Mouse (Mus musculus): ENCODE results near the gene Ipp.

Gene Ipp

DNA sequence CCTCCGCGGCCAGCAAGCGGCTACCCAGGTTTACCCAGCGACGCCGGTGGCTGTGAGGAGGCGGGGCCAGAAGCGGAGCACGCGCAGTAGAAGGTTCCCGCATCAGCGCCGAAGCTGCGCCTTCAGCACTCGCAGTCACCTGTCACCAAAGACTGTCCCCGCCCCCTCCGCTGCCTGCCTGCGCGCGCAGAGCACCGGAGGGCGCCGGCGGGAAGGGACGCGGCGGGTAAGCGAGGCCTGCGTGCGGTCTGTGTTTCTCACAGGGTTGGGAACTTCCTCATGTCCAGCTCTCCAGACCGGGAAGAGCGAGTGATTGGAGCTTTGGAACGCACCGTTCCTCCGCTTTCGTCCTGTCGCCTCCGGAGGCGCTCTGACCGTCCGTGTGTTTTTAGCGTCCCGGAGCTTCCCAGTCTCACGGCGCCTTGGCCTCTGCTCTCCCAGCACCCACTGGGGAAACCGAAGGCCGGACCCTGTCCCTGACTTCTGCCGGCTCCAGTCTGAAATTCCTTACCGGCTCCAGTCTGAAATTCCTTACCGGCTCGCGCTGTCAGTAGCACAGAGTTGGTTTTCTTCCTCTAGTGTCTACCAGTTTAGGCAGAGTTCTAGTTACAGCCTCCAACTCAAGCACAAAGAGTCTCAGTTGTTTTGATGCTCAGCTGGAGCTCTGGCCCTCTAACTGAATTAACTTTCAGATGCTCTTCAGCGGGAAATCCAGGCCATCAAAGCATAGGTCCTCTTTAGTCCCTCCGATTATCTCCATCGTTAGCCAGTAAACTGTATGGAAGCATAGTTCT lies at the start of gene Ipp:
Ipp (plus strand) TSS at position 125 of the 794 bp plus-strand sequence.
- DNase-seq (ENCODE audit: low spot score in 2 of 2), result peak; percentile 96

- no peak for DNase-seq (ENCODE audit: low spot score in 2 of 2)
Measured at GRCm38 (mm10) chr4:116461943-116462342, 45.4 kb upstream of the Ipp start.

- DNase-seq (ENCODE audit: low spot score in 2 of 2), result peak; percentile 18 to 28
Measured at GRCm38 (mm10) chr4:116463231-116464125, 43.9 kb upstream of the Ipp start.

GRCm38 (mm10) chr4:116464126-116464981 lies 43.0 kb upstream of the Ipp start, which contains the start of gene Mast2:
Gene Mast2 (minus strand): TSS chr4:116464183.
- DNase-seq (ENCODE audit: low spot score in 2 of 2), result peak; percentile 68 to 77

- no peak for DNase-seq (ENCODE audit: low spot score in 2 of 2)
Measured at GRCm38 (mm10) chr4:116481322-116481721, 26.0 kb upstream of the Ipp start.

GRCm38 (mm10) chr4:116483476-116483875 lies 23.9 kb upstream of the Ipp start:
- no peak for DNase-seq (ENCODE audit: low spot score in 2 of 2)

- DNase-seq (ENCODE audit: low spot score in 2 of 2), result no peak
Measured at GRCm38 (mm10) chr4:116491119-116491536, 16.2 kb upstream of the Ipp start.

GRCm38 (mm10) chr4:116491886-116492285 lies 15.5 kb upstream of the Ipp start:
- DNase-seq (ENCODE audit: low spot score in 2 of 2), result no peak

- DNase-seq (ENCODE audit: low spot score in 2 of 2), result no peak
Measured at GRCm38 (mm10) chr4:116492460-116492859, 14.9 kb upstream of the Ipp start.

- DNase-seq (ENCODE audit: low spot score in 2 of 2), result no peak
Measured at GRCm38 (mm10) chr4:116493646-116494045, 13.7 kb upstream of the Ipp start.

DNA sequence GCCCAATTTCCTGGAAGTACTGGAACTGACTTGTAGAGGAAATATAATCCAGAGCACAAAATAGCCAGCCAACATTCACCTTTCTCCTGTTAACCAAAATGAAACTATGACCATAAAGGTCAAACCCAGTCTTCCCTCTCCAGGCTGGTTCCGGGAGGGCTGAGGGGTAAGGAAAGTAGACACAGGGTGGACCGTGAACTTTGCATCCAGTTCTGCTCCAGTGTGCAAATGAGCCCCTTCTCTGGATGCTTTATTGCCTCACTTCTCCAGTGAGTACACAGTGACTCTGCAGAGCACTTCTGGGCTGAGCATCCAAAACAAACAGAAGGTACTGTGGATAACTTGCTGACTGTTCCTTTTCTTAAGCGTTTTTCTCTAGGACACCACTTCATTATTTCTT lies 7.4 kb upstream of the Ipp start:
- no peak for DNase-seq (ENCODE audit: low spot score in 2 of 2)

GRCm38 (mm10) chr4:116506886-116507424 lies 394 bp upstream of the Ipp start:
- DNase-seq (ENCODE audit: low spot score in 2 of 2), result no peak

- DNase-seq (ENCODE audit: low spot score in 2 of 2), result no peak
Measured at GRCm38 (mm10) chr4:116531109-116531508, 23.8 kb downstream of the Ipp start.

DNA sequence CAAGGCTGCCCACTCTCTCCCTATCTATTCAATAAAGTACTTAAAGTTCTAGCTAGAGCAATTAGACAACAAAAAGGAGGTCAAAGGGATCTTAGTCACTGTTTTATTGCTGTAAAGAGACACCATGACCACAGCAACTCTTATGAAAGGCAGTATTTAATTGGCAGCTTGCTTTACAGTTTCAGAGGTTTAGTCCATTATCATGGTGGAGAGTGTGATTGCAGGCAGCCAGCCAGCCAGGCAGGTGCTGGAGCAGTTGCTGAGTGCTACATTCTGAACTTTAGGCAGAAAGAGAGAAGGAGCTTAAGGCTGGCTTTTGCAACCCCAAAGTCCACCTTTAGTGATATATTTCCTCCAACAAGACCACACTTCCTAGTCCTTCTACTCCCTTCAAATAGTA lies 29.0 kb downstream of the Ipp start:
- DNase-seq (ENCODE audit: low spot score in 2 of 2), result no peak

- no peak for DNase-seq (ENCODE audit: low spot score in 2 of 2)
Measured at GRCm38 (mm10) chr4:116537737-116538136, 30.4 kb downstream of the Ipp start.

DNA sequence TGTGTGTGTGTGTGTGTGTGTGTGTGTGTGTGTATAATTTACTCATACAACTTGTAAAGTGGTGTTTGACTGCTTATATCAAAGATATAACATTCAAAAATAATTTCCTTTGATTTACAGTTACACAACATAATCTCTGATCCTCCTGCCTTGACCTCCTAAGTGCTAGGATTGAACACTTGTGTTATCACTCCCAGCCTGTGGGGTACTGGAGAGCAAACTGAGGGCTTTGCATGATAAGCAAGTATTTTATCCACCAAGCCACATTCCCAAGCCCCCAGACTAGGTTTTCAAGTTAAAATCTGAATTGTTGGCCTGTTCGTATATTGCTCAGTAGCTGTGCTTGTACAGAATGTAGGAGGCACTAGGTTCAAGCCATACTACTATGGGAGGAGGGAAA lies 43.1 kb downstream of the Ipp start:
- no peak for DNase-seq (ENCODE audit: low spot score in 2 of 2)

DNA sequence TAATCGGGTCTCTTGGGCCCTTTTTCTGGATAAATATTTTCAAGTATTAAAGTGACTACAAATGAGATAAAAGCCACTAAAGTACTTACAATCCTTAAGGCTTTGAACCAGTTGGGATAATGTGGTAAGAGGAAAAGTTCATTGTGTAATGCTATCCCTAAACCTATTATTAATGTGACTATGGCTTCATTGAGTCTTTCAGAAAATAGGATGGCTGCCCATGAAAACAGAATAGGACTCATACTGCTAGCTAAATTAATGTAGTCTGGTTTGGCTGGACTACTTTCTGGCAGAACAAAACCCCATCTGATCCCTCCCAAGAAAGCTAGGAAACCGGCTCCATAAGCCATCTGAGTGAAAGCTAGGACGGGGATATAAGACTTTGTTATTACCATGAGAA lies 45.7 kb downstream of the Ipp start:
- DNase-seq (ENCODE audit: low spot score in 2 of 2), result no peak

DNA sequence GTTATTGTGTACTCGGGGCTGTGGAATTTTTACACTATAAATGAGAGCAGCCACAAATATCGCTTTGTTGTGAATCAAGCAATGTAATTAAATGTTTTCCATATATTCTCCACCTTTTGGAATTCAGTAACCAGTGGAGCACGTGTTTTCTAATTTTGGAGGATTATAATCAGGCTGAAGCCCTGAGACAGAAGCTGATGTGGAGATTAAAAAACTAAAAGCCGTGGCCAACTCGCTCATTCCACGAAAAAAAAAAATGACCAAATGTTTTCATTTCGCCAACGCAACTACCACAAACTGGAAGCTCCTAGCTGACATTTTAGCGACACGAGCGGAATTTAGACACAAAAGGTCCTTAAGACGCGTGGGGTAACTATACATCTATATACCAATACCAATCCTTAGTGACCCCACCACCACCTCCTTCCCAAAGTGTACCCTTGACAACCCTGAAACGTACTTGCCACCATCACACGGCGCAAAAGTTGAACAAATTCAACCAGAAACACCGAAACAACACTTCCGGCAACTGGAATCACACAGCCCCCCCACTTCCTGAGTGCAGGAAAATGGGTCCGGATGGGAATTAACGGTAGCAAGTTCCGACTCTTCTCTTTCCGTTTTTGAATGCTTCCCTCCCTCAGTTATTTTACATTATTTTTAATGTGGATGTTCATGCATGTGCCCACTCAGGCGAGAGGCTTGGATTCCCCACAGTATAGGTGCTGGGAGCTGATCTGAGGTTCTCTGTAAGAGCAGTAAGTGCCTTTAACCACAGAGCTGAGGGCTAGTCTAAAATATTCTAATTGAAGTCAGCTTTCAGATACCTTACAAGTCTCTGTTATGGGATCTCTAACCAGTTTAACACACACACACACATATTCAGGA lies 48.3 kb downstream of the Ipp start, which contains the start of gene Tmem69:
Tmem69 (minus strand) TSS at position 524 of the 888 bp plus-strand sequence.
- peak; percentile 48 to 76 for DNase-seq (ENCODE audit: low spot score in 2 of 2)

- DNase-seq (ENCODE audit: low spot score in 2 of 2), result peak; percentile 85 to 91
Measured at GRCm38 (mm10) chr4:116556561-116557305, 49.4 kb downstream of the Ipp start.
